Mouse (Mus musculus) MEL (cell line): ENCODE data around the gene Dpf2. TPM values are rescaled to one million over a fixed set of nuclear protein-coding genes. Genes with fewer than 3 reads are reported as not detected.
A peak's percentile ranks its signal among the peaks of the same experiment; 100 is the strongest.

ENCODE experiments used
- DNase-seq: peaks from one replicate; pipeline ENCODE4 v3.0.0; 2011; ENCODE audit warnings: low read depth, low spot score
- H3K27ac ChIP-seq: 2 replicates; pipeline ENCODE4 v1.5.1; 2012; ENCODE audit warnings: low read depth, mild to moderate bottlenecking, control low read depth, low read length, moderate library complexity; ENCODE audit not compliant: control insufficient read depth
- H3K27me3 ChIP-seq, 2 experiments: fragments of 150-350 bp in 1 of 2; sonication (generic) in 1 of 2; 2 replicates each; pipeline ENCODE4 v1.6.1; 2012; ENCODE audit warnings: low read length in 2 of 2, mild to moderate bottlenecking in 2 of 2, improper control_type of control experiment in 1 of 2, moderate library complexity in 1 of 2; ENCODE audit not compliant: insufficient read depth in 2 of 2, control insufficient read depth in 1 of 2
- H3K36me3 ChIP-seq, 2 experiments: 2 replicates each; pipeline ENCODE4 v1.6.1; 2012 to 2014; ENCODE audit warnings: low read length in 2 of 2, improper control_type of control experiment in 1 of 2, inconsistent platforms in 1 of 2, mild to moderate bottlenecking in 1 of 2; ENCODE audit not compliant: insufficient read depth in 2 of 2, control insufficient read depth in 1 of 2
- H3K4me1 ChIP-seq, 2 experiments: fragments of 150-350 bp in 1 of 2; sonication (generic) in 1 of 2; 2 replicates each; pipeline ENCODE4 v1.6.1; 2012; ENCODE audit warnings: low read length in 2 of 2, improper control_type of control experiment in 1 of 2, mild to moderate bottlenecking in 1 of 2; ENCODE audit not compliant: insufficient read depth in 2 of 2, control insufficient read depth in 1 of 2
- H3K4me3 ChIP-seq, 2 experiments: fragments of 150-350 bp in 1 of 2; sonication (generic) in 1 of 2; 2 replicates each; pipeline ENCODE4 v1.5.1; 2012; ENCODE audit warnings: low read depth in 2 of 2, low read length in 2 of 2, mild to moderate bottlenecking in 2 of 2, moderate library complexity in 2 of 2, control low read depth in 1 of 2, improper control_type of control experiment in 1 of 2; ENCODE audit not compliant: control insufficient read depth in 1 of 2, insufficient read depth in 1 of 2
- H3K79me2 ChIP-seq: 2 replicates; pipeline ENCODE4 v1.6.1; 2012; ENCODE audit warnings: mild to moderate bottlenecking, low read length, moderate library complexity; ENCODE audit not compliant: control insufficient read depth, poor library complexity, insufficient read depth
- H3K9ac ChIP-seq: 2 replicates; pipeline ENCODE4 v1.6.1; 2012; ENCODE audit warnings: low read depth, mild to moderate bottlenecking, control low read depth, low read length, moderate library complexity; ENCODE audit not compliant: control insufficient read depth, poor library complexity, severe bottlenecking
- H3K9me3 ChIP-seq: fragments of 150-350 bp; sonication (generic); replicated peaks from 2 replicates; pipeline ENCODE4 v1.6.1; 2012; ENCODE audit warnings: mild to moderate bottlenecking, low read length, improper control_type of control experiment, moderate library complexity; ENCODE audit not compliant: insufficient read depth
- BHLHE40 ChIP-seq: IDR thresholded peaks from 2 replicates; pipeline ENCODE4 v1.6.1; 2012; ENCODE audit warnings: low read depth, mild to moderate bottlenecking, inconsistent platforms, low read length, improper control_type of control experiment, borderline replicate concordance
- CHD2 ChIP-seq: IDR thresholded peaks from 2 replicates; pipeline ENCODE4 v1.6.1; 2011; ENCODE audit warnings: low read length, improper control_type of control experiment
- CTCF ChIP-seq, 3 experiments: IDR thresholded peaks in 2 of 3; conservative IDR thresholded peaks in 1 of 3; 2 replicates each; pipeline ENCODE4 v1.5.1; 2011 to 2012; ENCODE audit warnings: low read length in 3 of 3, low read depth in 2 of 3, mild to moderate bottlenecking in 2 of 3, improper control_type of control experiment in 1 of 3, inconsistent platforms in 1 of 3, mixed read lengths in 1 of 3, moderate library complexity in 1 of 3; ENCODE audit not compliant: control insufficient read depth in 1 of 3, insufficient read depth in 1 of 3, poor library complexity in 1 of 3, severe bottlenecking in 1 of 3
- E2F4 ChIP-seq: IDR thresholded peaks from 2 replicates; pipeline ENCODE4 v1.6.1; 2011; ENCODE audit warnings: low read depth, low read length, improper control_type of control experiment, borderline replicate concordance
- ELF1 ChIP-seq: IDR thresholded peaks from 2 replicates; pipeline ENCODE4 v1.6.1; 2014; ENCODE audit warnings: low read depth, mild to moderate bottlenecking, inconsistent platforms, low read length, improper control_type of control experiment, moderate library complexity
- EP300 ChIP-seq, 2 experiments: IDR thresholded peaks; 2 replicates each; pipeline ENCODE4 v1.6.1; 2011; ENCODE audit warnings: improper control_type of control experiment in 2 of 2, low read length in 2 of 2, low read depth in 1 of 2, mild to moderate bottlenecking in 1 of 2
- GABPA ChIP-seq: IDR thresholded peaks from 2 replicates; pipeline ENCODE4 v1.6.1; 2012; ENCODE audit warnings: low read depth, mild to moderate bottlenecking, inconsistent platforms, low read length, improper control_type of control experiment, moderate library complexity
- GATA1 ChIP-seq: IDR thresholded peaks from 2 replicates; pipeline ENCODE4 v1.6.1; 2011; ENCODE audit warnings: low read depth, low read length, improper control_type of control experiment
- HCFC1 ChIP-seq: IDR thresholded peaks from 2 replicates; pipeline ENCODE4 v1.6.1; 2012; ENCODE audit warnings: low read depth, mild to moderate bottlenecking, inconsistent platforms, low read length, improper control_type of control experiment, moderate library complexity
- MAX ChIP-seq: IDR thresholded peaks from 2 replicates; pipeline ENCODE4 v1.6.1; 2011; ENCODE audit warnings: low read length, improper control_type of control experiment
- MXI1 ChIP-seq: IDR thresholded peaks from 2 replicates; pipeline ENCODE4 v1.6.1; 2011; ENCODE audit warnings: mild to moderate bottlenecking, low read depth, low read length, improper control_type of control experiment
- MYB ChIP-seq: IDR thresholded peaks from 2 replicates; pipeline ENCODE4 v1.6.1; 2011; ENCODE audit warnings: mild to moderate bottlenecking, low read depth, low read length, improper control_type of control experiment
- POLR2A ChIP-seq, 2 experiments: IDR thresholded peaks; 2 replicates each; pipeline ENCODE4 v1.6.1; 2011 to 2012; ENCODE audit warnings: low read length in 2 of 2, mild to moderate bottlenecking in 2 of 2, control low read depth in 1 of 2, improper control_type of control experiment in 1 of 2, low read depth in 1 of 2, moderate library complexity in 1 of 2; ENCODE audit not compliant: control insufficient read depth in 1 of 2, insufficient read depth in 1 of 2, poor library complexity in 1 of 2
- POLR2AphosphoS2 ChIP-seq: IDR thresholded peaks from 2 replicates; pipeline ENCODE4 v1.6.1; 2011; ENCODE audit warnings: low read length, improper control_type of control experiment
- POLR2AphosphoS5 ChIP-seq: IDR thresholded peaks from 2 replicates; pipeline ENCODE4 v1.6.1; 2012; ENCODE audit warnings: low read depth, borderline replicate concordance, mild to moderate bottlenecking, inconsistent platforms, low read length, moderate library complexity, mixed read lengths
- RCOR1 ChIP-seq: IDR thresholded peaks from 2 replicates; pipeline ENCODE4 v1.6.1; 2012; ENCODE audit warnings: low read depth, mild to moderate bottlenecking, inconsistent platforms, low read length, improper control_type of control experiment
- SMC3 ChIP-seq: IDR thresholded peaks from 2 replicates; pipeline ENCODE4 v1.6.1; 2011; ENCODE audit warnings: low read depth, low read length, improper control_type of control experiment
- TBP ChIP-seq: IDR thresholded peaks from 2 replicates; pipeline ENCODE4 v1.8.0; 2011; ENCODE audit warnings: low read depth, low read length, improper control_type of control experiment
- TCF12 ChIP-seq: IDR thresholded peaks from 2 replicates; pipeline ENCODE4 v1.6.1; 2014; ENCODE audit warnings: low read depth, mild to moderate bottlenecking, inconsistent platforms, low read length, improper control_type of control experiment, moderate library complexity
- USF1 ChIP-seq: IDR thresholded peaks from 2 replicates; pipeline ENCODE4 v1.6.1; 2014; ENCODE audit warnings: low read depth, mild to moderate bottlenecking, inconsistent platforms, low read length, improper control_type of control experiment, moderate library complexity
- USF2 ChIP-seq, 2 experiments: IDR thresholded peaks; 2 replicates each; pipeline ENCODE4 v1.6.1; 2011 to 2012; ENCODE audit warnings: improper control_type of control experiment in 2 of 2, low read length in 2 of 2, borderline replicate concordance in 1 of 2, inconsistent platforms in 1 of 2, low read depth in 1 of 2, mild to moderate bottlenecking in 1 of 2; ENCODE audit not compliant: insufficient read depth in 1 of 2
- ZC3H11A ChIP-seq: IDR thresholded peaks from 2 replicates; pipeline ENCODE4 v1.6.1; 2012; ENCODE audit warnings: low read depth, mild to moderate bottlenecking, inconsistent platforms, low read length, improper control_type of control experiment
- ZKSCAN1 ChIP-seq: IDR thresholded peaks from 2 replicates; pipeline ENCODE4 v1.6.1; 2012; ENCODE audit warnings: low read depth, mild to moderate bottlenecking, inconsistent platforms, low read length, improper control_type of control experiment, moderate library complexity
- ZNF384 ChIP-seq: IDR thresholded peaks from 2 replicates; pipeline ENCODE4 v1.6.1; 2012; ENCODE audit warnings: low read depth, mild to moderate bottlenecking, inconsistent platforms, low read length, improper control_type of control experiment
- polyA plus RNA-seq, 2 experiments: library from polyadenylated mRNA; stranded (reverse) in 1 of 2; unstranded in 1 of 2; fragments of >175 nt in 1 of 2; fragments of >200 nt in 1 of 2; gene quantifications; 2 replicates each; pipeline versions ENCODE4 v1.2.1 to v1.2.4; 2012; ENCODE audit warnings: low replicate concordance in 2 of 2, low read depth in 1 of 2; ENCODE audit not compliant: insufficient read length in 2 of 2, insufficient read depth in 1 of 2, missing spikeins in 1 of 2
- total RNA-seq: library from RNA; depleted of rRNA; stranded (reverse); fragments of 300-350 nt; gene quantifications from 2 replicates; pipeline ENCODE4 v1.2.3, GENCODE M21; 2012

Gene Dpf2
- total and polyA plus RNA-seq, 3 experiments: 58.6 to 166 (median 133) TPM

- Histone ChIP-seq H3K9ac (no peak overlapping the region), H3K4me1 (no peaks in the 10 kb centered on the region), H3K9me3 (no peaks in the 10 kb centered on the region), H3K27me3 (no peaks in the 10 kb centered on the region), H3K27ac (no peak overlapping the region), H3K36me3 (no peaks in the 10 kb centered on the region; a peak in 1 of 4 replicates), H3K4me3 (no peak overlapping the region)
- no peak for DNase-seq
- TF ChIP-seq ZC3H11A (no peak), HCFC1 (no peak), MAX (no peak), USF1 (no peak), CHD2 (no peak), TCF12 (no peak), MYB (no peak), EP300 (IDR thresholded peaks at IDR 0.05; ENCODE audit: low read depth in 1 of 2, low read length in 2 of 2) (no peak), MXI1 (no peak)
- TF ChIP-seq, all 39 proteins: peak for 0
- H3K79me2 ChIP-seq: no peaks in the 10 kb centered on the region
Observed at GRCm38 (mm10) chr19:5938516-5938915, 25.7 kb upstream of the Dpf2 start.

GRCm38 (mm10) chr19:5937836-5938406 lies 25.1 kb upstream of the Dpf2 start:
- H3K9ac ChIP-seq: no peak overlapping the region
- no peaks in the 10 kb centered on the region for H3K27me3 ChIP-seq
- no peaks in the 10 kb centered on the region for H3K4me1 ChIP-seq
- H3K27ac ChIP-seq: no peak overlapping the region
- H3K79me2 ChIP-seq: no peaks in the 10 kb centered on the region
- H3K9me3 ChIP-seq: no peaks in the 10 kb centered on the region
- peak; percentile 37 for DNase-seq
- H3K36me3 ChIP-seq: no peaks in the 10 kb centered on the region; a peak in 1 of 4 replicates
- no peak for TF ChIP-seq E2F4
- no peak for TF ChIP-seq USF1
- no peak for TF ChIP-seq GATA1
- TF ChIP-seq CTCF (IDR thresholded peaks at IDR 0.05 in 2 of 3, conservative IDR thresholded peaks at IDR 0.05 in 1 of 3; ENCODE audit: control insufficient read depth in 1 of 3, insufficient read depth in 1 of 3, low read depth in 2 of 3, low read length in 3 of 3, poor library complexity in 1 of 3, severe bottlenecking in 1 of 3): no peak
- TF ChIP-seq BHLHE40: no peak
- no peak overlapping the region for H3K4me3 ChIP-seq

- no peaks in the 10 kb centered on the region for H3K4me1 ChIP-seq
- H3K9me3 ChIP-seq: no peaks in the 10 kb centered on the region
- H3K36me3 ChIP-seq: no peaks in the 10 kb centered on the region; a peak in 1 of 4 replicates
- no peaks in the 10 kb centered on the region for H3K27me3 ChIP-seq
- H3K9ac ChIP-seq: no peak overlapping the region
- H3K27ac ChIP-seq: no peak overlapping the region
- H3K79me2 ChIP-seq: no peaks in the 10 kb centered on the region
- no peak for DNase-seq
- no peak for TF ChIP-seq MAX
- TF ChIP-seq BHLHE40: no peak
- no peak for TF ChIP-seq E2F4
- no peak for TF ChIP-seq SMC3
- TF ChIP-seq USF2 (IDR thresholded peaks at IDR 0.05; ENCODE audit: borderline replicate concordance in 1 of 2, insufficient read depth in 1 of 2, low read depth in 1 of 2, low read length in 2 of 2): no peak
- TF ChIP-seq ZKSCAN1: no peak
- no peak for TF ChIP-seq POLR2AphosphoS5
- no peak for TF ChIP-seq CHD2
- TF ChIP-seq ELF1: no peak
- no peak for TF ChIP-seq TBP
- TF ChIP-seq HCFC1: no peak
- TF ChIP-seq RCOR1: no peak
- no peak for TF ChIP-seq POLR2A (IDR thresholded peaks at IDR 0.05; ENCODE audit: control insufficient read depth in 1 of 2, insufficient read depth in 1 of 2, low read depth in 1 of 2, low read length in 2 of 2, poor library complexity in 1 of 2)
- no peak for TF ChIP-seq GABPA
- TF ChIP-seq ZNF384: no peak
- no peak for TF ChIP-seq EP300 (IDR thresholded peaks at IDR 0.05; ENCODE audit: low read depth in 1 of 2, low read length in 2 of 2)
- no peak for TF ChIP-seq POLR2AphosphoS2
- TF ChIP-seq MXI1: no peak
- H3K4me3 ChIP-seq: no peak overlapping the region
Observed at GRCm38 (mm10) chr19:5937095-5937835, 24.5 kb upstream of the Dpf2 start.
